Mouse (Mus musculus): Measurements from ENCODE around the gene Stum.

The Stum gene

GRCm38 (mm10) chr1:180386951-180387749, 96.2 kb downstream of the Stum start:
- DNase-seq (ENCODE audit: low spot score in 2 of 2), result peak; percentile 89 to 94

- DNase-seq (ENCODE audit: low spot score in 2 of 2), result no peak
Measured at GRCm38 (mm10) chr1:180385308-180385707, 98.0 kb downstream of the Stum start.

- DNase-seq (ENCODE audit: low spot score in 2 of 2), result no peak
Measured at GRCm38 (mm10) chr1:180384486-180384885, 98.8 kb downstream of the Stum start.

DNA sequence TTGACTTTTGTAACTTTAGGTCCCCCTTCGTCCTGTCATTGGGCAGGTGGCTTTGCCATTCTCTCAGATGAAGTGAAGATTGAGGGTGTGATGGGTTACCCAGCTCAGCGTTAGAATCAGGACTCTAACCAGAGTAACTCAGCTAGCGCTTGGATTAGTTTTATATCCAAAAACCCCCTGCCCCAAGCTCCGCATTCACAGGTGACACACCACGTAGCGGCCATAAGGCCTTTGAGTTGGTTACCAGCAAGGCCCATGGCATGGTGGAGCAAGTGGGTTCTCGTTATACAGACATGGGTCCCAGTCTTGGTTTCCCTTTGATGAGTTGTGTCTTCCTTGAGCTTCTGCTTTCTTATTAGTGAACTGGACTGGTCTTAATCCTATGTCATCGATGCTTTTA, 99.4 kb downstream of the Stum start:
- DNase-seq (ENCODE audit: low spot score in 2 of 2), result no peak

Measured in cerebellum, postnatal 4 days (tissue).